Mouse (Mus musculus): ENCODE measurements around the gene Tmc2.

Tmc2 gene

DNA sequence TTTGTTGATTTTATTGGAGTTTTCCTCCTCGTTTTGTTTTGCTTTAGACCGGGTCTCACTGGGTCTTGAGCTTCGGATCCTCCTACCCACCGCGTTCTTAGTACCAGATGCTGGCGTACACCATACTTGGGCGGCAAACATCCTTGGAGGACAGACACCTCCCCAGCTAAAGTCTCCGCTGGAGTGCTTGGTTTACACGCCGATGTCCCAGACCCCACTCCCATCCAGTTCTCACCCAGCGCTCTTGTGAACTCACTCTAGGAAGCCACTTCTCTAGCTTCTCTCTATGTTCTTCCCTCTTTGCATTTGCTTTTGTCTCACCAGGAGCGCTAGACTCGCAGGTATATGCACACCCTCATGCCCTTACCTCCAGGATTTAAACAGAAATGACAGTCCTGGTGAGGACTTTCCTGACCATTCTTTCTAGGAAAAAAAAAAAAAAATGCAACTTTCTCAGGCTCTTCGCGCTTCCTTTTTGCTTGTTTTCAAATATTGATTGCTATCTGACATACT is 15.4 kb upstream of the Tmc2 start:
- H3K36me3 ChIP-seq (ENCODE audit: control insufficient read depth, insufficient read depth, low read length, poor library complexity, severe bottlenecking) = peaks cover 7% of the 10 kb centered on the region; the same call in 1 of the 2 replicates
- no peak for DNase-seq (ENCODE audit: low read depth, low spot score)
- no peaks in the 10 kb centered on the region for H3K27me3 ChIP-seq (ENCODE audit: control insufficient read depth, insufficient read depth, low read length, poor library complexity, severe bottlenecking)

DNA sequence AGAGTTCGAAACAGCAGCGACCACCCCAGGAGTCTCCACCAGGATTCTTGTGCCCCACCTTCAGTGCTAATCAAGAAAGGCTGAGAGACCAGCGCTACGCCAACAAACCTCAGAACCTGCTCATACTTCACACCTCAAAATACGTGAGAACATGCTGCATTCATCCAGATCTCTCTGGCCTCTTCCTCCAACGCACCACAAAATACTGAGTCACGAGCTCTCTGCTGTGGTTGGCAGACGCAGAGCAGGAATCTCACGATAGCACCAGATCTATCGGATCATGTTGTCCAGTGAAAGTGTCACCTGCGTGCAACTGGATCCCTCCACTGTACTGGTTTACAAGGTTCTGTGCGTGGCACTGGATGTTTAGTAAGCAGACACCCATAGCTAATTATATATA is 6.6 kb upstream of the Tmc2 start:
- DNase-seq (ENCODE audit: low read depth, low spot score) = no peak
- H3K27me3 ChIP-seq (ENCODE audit: control insufficient read depth, insufficient read depth, low read length, poor library complexity, severe bottlenecking) = no peaks in the 10 kb centered on the region; the same call in 1 of the 2 replicates
- H3K36me3 ChIP-seq (ENCODE audit: control insufficient read depth, insufficient read depth, low read length, poor library complexity, severe bottlenecking) = no peaks in the 10 kb centered on the region

DNA sequence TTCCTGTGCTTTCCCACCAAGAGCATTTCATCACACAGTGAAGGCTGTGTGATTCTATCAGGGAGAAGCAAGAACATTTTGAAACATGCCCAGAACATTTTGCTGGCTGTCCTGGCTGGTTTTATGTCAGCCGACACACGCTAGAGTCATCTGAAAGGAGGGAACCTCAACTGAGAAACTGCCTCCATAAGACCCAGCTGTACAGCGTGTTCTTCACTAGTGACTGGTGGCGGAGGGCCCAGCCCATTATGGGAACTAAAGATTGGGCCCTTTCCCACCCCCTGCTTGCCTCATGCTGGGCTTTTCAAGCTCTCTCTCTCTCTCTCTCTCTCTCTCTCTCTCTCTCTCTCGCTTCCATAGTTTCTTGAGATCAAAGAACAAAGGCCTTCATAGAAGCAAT is 6.0 kb downstream of the Tmc2 start:
- Histone ChIP-seq H3K27me3 (ENCODE audit: control insufficient read depth, insufficient read depth, low read length, poor library complexity, severe bottlenecking) (no peaks in the 10 kb centered on the region), H3K36me3 (ENCODE audit: control insufficient read depth, insufficient read depth, low read length, poor library complexity, severe bottlenecking) (no peaks in the 10 kb centered on the region)
- no peak for DNase-seq (ENCODE audit: low read depth, low spot score)

DNA sequence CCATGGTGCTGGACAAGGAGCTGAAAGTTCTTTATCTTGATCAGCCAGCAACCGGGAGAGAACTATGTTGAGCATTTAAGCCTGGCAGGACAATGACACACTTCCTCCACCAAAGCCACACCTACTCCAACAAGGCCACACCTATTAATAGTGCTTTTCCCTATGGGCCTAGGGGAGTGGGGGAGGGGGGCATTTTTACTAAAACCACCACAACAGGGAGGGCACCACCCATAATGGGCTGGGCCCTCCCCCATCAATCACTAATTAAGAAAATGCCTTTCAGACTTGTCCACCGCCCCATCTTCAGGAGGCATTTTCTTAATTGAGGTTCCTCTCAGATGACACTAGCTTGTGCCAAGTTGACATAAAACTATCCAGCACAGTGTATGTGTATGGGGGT is 12.4 kb downstream of the Tmc2 start:
- no peak for DNase-seq (ENCODE audit: low read depth, low spot score)
- Histone ChIP-seq H3K36me3 (ENCODE audit: control insufficient read depth, insufficient read depth, low read length, poor library complexity, severe bottlenecking) (no peaks in the 10 kb centered on the region), H3K27me3 (ENCODE audit: control insufficient read depth, insufficient read depth, low read length, poor library complexity, severe bottlenecking) (no peaks in the 10 kb centered on the region)

DNA sequence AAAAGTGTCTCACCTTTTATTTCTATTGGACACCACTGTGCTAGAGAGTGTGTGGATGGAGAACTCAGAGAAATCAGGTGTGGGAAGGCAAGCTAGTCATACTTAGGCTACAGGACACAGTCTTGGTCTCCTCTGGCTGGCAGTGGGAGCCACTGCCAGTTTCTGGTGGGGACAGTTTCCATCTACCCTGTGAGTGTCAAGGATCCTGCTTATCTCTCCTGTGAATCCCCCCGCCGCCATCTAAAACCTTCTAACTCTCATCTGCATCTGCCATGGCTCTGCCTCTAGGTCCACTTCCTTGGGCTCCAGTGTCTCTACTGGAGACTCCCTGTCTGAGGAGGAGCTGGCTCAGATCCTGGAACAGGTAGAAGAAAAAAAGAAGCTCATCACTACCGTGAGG is 13.0 kb downstream of the Tmc2 start:
- DNase-seq (ENCODE audit: low read depth, low spot score) = no peak
- Histone ChIP-seq H3K27me3 (ENCODE audit: control insufficient read depth, insufficient read depth, low read length, poor library complexity, severe bottlenecking) (no peaks in the 10 kb centered on the region), H3K36me3 (ENCODE audit: control insufficient read depth, insufficient read depth, low read length, poor library complexity, severe bottlenecking) (no peaks in the 10 kb centered on the region)

DNA sequence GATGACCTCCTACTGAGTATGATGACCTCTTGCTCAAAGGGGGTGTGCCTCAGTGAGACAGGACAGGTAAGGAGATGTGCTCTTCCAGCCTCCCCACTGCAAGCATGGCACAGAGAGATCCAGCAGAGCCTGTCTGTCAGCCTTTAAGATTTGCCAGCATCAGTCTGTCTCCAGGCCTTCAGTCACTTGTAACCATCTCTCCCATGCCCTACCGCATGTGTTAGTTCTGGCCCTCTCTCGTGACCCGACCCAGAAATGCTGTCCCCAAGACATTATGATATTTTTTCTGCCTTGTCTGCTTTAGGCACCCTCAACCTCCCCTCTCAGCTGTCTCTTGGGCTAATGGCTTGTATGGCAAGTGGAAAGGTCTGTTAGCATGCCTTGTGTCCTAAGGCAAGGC is 14.6 kb downstream of the Tmc2 start:
- H3K27me3 ChIP-seq (ENCODE audit: control insufficient read depth, insufficient read depth, low read length, poor library complexity, severe bottlenecking) = no peaks in the 10 kb centered on the region
- DNase-seq (ENCODE audit: low read depth, low spot score) = no peak
- H3K36me3 ChIP-seq (ENCODE audit: control insufficient read depth, insufficient read depth, low read length, poor library complexity, severe bottlenecking) = no peaks in the 10 kb centered on the region

DNA sequence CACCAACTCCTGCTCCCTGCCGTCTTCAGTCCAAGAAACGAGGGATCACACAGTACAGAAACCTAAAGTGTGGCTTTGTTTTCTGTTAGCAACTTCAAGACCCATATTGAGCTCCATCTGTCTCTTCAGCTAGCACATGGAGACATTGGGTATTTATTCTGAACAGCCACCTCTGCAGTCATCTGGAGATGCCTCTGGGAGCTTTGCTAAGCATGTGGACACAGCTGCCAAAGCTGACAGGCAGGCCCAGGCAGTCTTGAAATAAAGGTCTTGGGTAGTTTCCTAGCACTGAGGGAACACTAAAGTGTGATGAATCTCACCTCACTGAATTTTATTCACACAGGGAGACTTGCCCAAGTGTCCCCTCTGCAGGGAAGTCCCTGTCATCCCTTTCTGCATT is 16.6 kb downstream of the Tmc2 start:
- DNase-seq (ENCODE audit: low read depth, low spot score) = no peak
- Histone ChIP-seq H3K36me3 (ENCODE audit: control insufficient read depth, insufficient read depth, low read length, poor library complexity, severe bottlenecking) (no peaks in the 10 kb centered on the region), H3K27me3 (ENCODE audit: control insufficient read depth, insufficient read depth, low read length, poor library complexity, severe bottlenecking) (no peaks in the 10 kb centered on the region)

DNA sequence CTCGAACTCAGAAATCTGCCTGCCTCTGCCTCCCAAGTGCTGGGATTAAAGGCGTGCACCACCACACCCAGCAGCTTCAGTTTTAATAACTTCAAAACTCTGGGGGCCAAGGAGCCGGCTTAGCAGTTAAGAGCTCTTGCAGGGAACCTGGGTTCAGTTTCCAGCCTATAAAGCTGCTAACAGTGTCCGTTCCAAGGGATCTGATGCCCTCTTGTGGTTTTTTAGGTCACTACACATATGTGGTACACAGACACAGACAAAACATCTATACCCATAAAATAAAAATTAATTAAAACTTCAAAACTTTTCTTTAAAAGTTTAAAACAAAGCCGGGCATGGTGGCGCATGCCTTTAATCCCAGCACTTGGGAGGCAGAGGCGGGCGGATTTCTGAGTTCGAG is 51.9 kb downstream of the Tmc2 start:
- peak; percentile 55 for DNase-seq (ENCODE audit: low read depth, low spot score)
- H3K36me3 ChIP-seq (ENCODE audit: control insufficient read depth, insufficient read depth, low read length, poor library complexity, severe bottlenecking) = no peaks in the 10 kb centered on the region
- H3K27me3 ChIP-seq (ENCODE audit: control insufficient read depth, insufficient read depth, low read length, poor library complexity, severe bottlenecking) = no peaks in the 10 kb centered on the region

DNA sequence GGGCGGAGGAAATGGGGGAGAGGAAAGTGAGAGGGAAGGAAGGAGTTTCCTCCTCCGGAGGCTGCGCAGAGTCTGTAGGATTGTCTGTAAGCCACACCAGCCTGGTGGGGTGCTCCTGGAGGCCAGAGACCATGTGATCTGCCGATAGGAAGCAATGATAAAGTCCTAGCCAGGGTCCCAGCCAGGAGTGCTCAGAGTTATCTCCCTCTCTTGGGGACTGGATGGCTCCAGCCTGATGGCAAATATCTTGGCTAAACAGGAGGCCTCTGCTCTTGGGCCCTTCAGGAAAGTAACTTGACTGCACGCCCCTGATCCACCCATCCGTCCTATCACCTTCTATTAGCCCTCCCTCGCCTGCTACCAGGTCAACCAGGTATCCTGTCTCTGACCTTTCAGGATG is 53.2 kb downstream of the Tmc2 start:
- no peaks in the 10 kb centered on the region for H3K27me3 ChIP-seq (ENCODE audit: control insufficient read depth, insufficient read depth, low read length, poor library complexity, severe bottlenecking)
- DNase-seq (ENCODE audit: low read depth, low spot score) = no peak
- no peaks in the 10 kb centered on the region for H3K36me3 ChIP-seq (ENCODE audit: control insufficient read depth, insufficient read depth, low read length, poor library complexity, severe bottlenecking)

DNA sequence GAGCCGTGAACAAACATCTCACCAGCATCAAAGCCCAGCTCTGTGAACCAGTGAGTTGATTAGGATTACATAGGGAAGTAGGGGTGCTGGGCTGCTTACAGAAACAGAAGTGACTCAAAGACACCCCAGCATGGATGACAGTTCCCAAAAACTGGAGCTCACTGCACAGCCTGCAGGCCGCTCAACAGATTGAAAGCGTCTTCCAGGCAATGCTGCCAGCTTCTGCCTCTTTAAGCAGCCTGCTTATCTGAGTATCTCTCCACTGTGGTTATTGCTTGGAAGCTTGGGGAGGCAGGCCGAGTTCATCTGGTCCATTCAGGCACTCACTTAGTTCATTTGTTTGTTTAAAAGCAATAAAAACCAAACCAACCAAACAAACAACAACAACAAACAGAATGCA is 61.8 kb downstream of the Tmc2 start:
- no peak for DNase-seq (ENCODE audit: low read depth, low spot score)
- H3K36me3 ChIP-seq (ENCODE audit: control insufficient read depth, insufficient read depth, low read length, poor library complexity, severe bottlenecking) = no peaks in the 10 kb centered on the region
- H3K27me3 ChIP-seq (ENCODE audit: control insufficient read depth, insufficient read depth, low read length, poor library complexity, severe bottlenecking) = no peaks in the 10 kb centered on the region

DNA sequence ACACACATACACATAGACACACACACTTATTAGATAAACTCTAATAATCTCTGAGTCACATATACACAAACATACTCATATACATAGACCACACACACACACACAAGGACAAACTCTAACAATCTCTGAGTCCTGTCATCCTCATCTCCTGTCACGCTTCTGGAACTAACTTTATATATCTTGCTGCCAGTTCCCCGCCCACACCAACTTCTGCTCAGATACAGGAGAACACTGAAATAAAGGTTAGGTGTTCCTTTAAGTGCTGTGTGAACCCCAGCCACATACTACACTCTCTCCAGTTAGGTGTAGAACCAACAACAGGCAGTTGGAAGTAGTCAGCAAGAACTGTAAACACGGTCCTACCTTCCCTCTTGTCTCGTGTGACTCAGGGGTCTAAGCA is 65.8 kb downstream of the Tmc2 start:
- H3K36me3 ChIP-seq (ENCODE audit: control insufficient read depth, insufficient read depth, low read length, poor library complexity, severe bottlenecking) = no peaks in the 10 kb centered on the region
- no peak for DNase-seq (ENCODE audit: low read depth, low spot score)
- H3K27me3 ChIP-seq (ENCODE audit: control insufficient read depth, insufficient read depth, low read length, poor library complexity, severe bottlenecking) = no peaks in the 10 kb centered on the region

DNA sequence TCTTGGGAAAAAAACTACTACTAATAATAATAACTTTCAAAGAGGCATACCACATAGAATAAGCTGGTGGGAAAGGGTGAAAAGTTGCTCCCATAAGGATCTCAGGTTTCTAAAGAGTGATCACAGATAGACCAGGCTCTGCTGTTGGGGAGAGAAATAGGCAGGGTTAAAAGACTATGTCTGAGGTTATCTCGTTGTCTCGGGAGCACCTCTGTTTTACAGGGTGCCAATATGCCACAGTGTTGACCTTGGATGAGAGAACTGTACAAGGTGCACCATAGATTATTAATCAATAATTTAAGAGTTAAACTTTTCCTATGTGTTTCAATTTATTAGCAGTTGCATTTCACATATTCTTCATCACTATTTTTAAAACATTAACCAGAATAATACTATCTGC is 66.9 kb downstream of the Tmc2 start:
- Histone ChIP-seq H3K27me3 (ENCODE audit: control insufficient read depth, insufficient read depth, low read length, poor library complexity, severe bottlenecking) (no peaks in the 10 kb centered on the region), H3K36me3 (ENCODE audit: control insufficient read depth, insufficient read depth, low read length, poor library complexity, severe bottlenecking) (no peaks in the 10 kb centered on the region)
- no peak for DNase-seq (ENCODE audit: low read depth, low spot score)

DNA sequence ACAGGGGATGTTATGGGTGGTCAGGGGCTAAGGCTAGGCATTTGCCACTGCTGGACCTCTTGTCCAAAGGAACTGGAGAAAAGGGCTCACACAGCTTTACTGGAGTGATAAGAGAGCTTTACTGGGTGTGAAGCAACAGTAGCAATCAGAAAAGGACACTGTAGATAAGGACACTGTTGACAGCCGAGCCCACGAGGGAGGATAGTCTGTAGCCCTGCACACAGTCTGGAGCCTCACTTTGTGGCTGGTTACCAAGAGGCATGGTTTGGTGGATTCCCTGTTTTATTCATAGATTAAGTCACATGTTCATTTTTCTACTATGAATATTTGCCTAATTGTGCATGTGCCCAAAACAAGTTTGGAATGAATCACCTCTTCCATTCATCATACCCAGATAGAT is 67.4 kb downstream of the Tmc2 start:
- no peak for DNase-seq (ENCODE audit: low read depth, low spot score)
- H3K27me3 ChIP-seq (ENCODE audit: control insufficient read depth, insufficient read depth, low read length, poor library complexity, severe bottlenecking) = no peaks in the 10 kb centered on the region
- no peaks in the 10 kb centered on the region for H3K36me3 ChIP-seq (ENCODE audit: control insufficient read depth, insufficient read depth, low read length, poor library complexity, severe bottlenecking)

DNA sequence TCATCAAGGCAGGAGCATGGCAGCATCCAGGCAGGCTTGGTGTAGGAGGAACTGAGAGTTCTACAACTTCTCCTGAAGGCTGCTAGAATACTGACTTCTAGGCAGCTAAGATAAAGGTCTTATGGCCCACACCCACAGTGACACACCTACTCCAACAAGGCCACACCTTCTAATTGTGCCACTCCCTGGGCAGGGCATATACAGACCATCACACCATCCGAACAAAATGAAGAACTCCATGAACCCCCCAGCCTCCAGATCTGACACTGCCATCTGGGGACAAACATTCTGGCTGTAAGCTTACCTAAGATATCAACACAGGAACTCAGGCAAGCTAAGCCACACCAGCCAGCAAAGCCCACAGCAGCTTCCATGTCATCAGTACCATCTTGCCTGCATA is 70.5 kb downstream of the Tmc2 start:
- DNase-seq (ENCODE audit: low read depth, low spot score) = no peak
- no peaks in the 10 kb centered on the region for H3K36me3 ChIP-seq (ENCODE audit: control insufficient read depth, insufficient read depth, low read length, poor library complexity, severe bottlenecking)
- no peaks in the 10 kb centered on the region for H3K27me3 ChIP-seq (ENCODE audit: control insufficient read depth, insufficient read depth, low read length, poor library complexity, severe bottlenecking)

DNA sequence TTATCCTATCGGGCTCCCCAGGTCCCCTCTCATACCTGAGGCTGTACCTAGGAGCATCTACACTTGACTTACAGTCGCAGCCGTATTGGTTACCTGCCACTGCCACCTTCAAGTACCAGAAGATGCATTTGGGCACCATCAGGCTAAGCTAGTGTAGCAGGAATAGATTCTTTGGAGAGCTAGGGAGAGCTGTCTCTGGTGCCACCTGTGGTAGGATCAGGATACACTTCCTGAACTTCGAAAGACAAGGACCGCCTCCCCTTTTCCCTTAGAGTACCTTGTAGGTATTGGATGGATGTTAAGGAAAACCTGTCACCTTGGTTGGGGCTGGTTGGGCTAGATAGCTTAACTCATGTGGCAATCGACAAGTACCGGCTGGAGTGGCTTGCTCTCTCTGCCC is 73.1 kb downstream of the Tmc2 start:
- Histone ChIP-seq H3K27me3 (ENCODE audit: control insufficient read depth, insufficient read depth, low read length, poor library complexity, severe bottlenecking) (no peaks in the 10 kb centered on the region), H3K36me3 (ENCODE audit: control insufficient read depth, insufficient read depth, low read length, poor library complexity, severe bottlenecking) (no peaks in the 10 kb centered on the region)
- DNase-seq (ENCODE audit: low read depth, low spot score) = no peak

DNA sequence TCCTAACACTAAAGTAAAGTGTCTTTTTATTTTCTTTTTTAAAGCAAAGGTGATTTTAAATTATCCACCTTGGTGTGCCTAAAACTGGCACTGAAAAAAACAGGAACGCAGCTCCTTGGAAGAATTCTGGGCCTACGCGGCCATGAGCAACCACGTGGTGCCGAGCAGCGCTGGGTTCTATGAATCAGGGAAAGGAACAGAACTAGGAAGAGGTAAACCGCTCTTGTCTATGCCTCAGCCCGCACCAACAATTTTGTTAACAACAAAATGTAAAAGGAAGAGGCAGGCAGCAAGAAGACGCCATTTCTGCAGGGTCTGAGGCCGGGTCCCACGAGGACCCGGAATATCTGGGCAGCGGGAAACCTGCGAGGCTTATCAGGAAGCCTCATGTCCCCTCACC is 78.7 kb downstream of the Tmc2 start:
- no peaks in the 10 kb centered on the region for H3K27me3 ChIP-seq (ENCODE audit: control insufficient read depth, insufficient read depth, low read length, poor library complexity, severe bottlenecking)
- H3K36me3 ChIP-seq (ENCODE audit: control insufficient read depth, insufficient read depth, low read length, poor library complexity, severe bottlenecking) = peaks cover 24% of the 10 kb centered on the region
- no peak for DNase-seq (ENCODE audit: low read depth, low spot score)
